Mouse (Mus musculus): Measurements from ENCODE around the gene Btnl1.

GRCm38 (mm10) chr17:34349429-34349828 lies 27.5 kb upstream of the Btnl1 start:
- TF ChIP-seq CTCF (IDR thresholded peaks at IDR 0.05; ENCODE audit: low read depth, low read length): peak; percentile 66
- no peak for TF ChIP-seq POLR2A (IDR thresholded peaks at IDR 0.05; ENCODE audit: extremely low read depth, insufficient read depth, low read length)

Measured in liver, adult 2 months (tissue).